Mouse (Mus musculus): Measurements from ENCODE around the gene Ugt1a8. TPM values are rescaled to one million over a fixed set of nuclear protein-coding genes. Genes with fewer than 3 reads are reported as not detected.
A peak's percentile ranks its signal among the peaks of the same experiment; 100 is the strongest.

Ugt1a8 gene
- polyA plus RNA-seq, 1 experiment = not detected

DNA sequence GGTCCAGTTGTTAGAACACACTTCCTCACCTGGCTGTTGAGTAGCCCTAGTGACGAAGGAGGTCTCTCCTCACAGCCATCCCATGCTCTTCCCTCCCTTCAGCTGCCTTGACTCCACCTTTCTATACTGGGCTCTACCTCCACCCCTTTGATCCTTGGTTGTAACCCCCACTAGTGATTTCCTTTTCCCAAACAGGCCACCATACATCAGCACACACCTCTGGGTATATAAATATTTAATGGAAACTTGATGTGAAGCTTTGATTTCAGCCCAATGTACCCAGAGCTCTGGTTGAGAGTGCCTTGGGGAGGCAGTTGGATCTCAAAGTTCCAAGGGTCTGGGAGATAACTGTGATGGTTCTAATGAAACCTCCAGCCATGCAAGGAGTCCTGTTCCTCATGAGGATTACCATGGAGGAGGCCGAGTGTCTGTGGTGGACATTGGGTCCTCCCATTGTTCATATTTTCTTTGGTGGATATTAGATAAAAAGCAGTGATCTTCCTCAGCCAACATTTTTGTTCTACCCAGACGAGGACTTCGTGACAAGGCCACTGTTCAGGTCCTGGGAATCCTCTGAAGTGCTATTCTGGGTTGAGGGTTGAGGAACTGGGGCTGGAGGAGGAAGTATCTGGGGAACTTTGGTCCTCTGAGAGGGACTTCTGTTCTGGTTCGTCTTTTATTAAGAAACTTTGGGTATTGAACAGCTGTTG lies 139.2 kb downstream of the Ugt1a8 start, which contains the start of gene Mroh2a:
Mroh2a (plus strand) TSS at position 317 of the 710 bp plus-strand sequence.
- no peaks in the 10 kb centered on the region for H3K4me1 ChIP-seq (ENCODE audit: control insufficient read depth, insufficient read depth, low read length)
- TF ChIP-seq POLR2A (IDR thresholded peaks at IDR 0.05; ENCODE audit: borderline replicate concordance, extremely low read depth, low read depth, low read length) (no peak), CTCF (IDR thresholded peaks at IDR 0.05; ENCODE audit: insufficient read depth, low read length) (no peak)

DNA sequence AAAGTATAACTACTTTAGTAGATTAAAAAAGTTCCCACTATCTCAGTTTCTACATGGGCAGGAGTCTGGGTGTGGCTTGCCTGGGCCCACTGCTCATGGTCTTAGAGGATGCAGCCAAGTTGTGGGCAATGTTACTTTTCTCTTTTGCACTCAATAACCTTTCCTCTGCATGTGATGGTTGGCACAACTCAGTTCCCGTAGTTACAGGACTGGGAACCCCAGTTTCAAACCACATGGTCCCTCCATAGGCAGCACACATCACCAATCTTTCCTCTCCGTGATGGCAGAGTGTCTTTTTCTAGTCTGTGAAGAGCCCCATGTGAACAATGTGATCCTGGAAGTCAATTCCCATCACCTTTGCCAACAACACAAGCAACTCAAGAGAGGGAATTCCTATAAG lies 139.9 kb downstream of the Ugt1a8 start:
- peak; percentile 11 for DNase-seq
- TF ChIP-seq POLR2A (IDR thresholded peaks at IDR 0.05; ENCODE audit: borderline replicate concordance, extremely low read depth, low read depth, low read length) = no peak
- TF ChIP-seq CTCF (IDR thresholded peaks at IDR 0.05; ENCODE audit: insufficient read depth, low read length) = no peak
- WGBS = 48% methylated on average over 2 of the region's 2 CpGs

More for the DNA sequence above, 139.2 kb downstream of the Ugt1a8 start, which contains the start of gene Mroh2a:
- peak; percentile 14 for DNase-seq
- WGBS = 42% methylated on average over 5 of the region's 5 CpGs
- no peak within 1 kb of the TSS for H3K4me3 ChIP-seq (replicated peaks; ENCODE audit: extremely low read depth, low read depth, low read length)

DNA sequence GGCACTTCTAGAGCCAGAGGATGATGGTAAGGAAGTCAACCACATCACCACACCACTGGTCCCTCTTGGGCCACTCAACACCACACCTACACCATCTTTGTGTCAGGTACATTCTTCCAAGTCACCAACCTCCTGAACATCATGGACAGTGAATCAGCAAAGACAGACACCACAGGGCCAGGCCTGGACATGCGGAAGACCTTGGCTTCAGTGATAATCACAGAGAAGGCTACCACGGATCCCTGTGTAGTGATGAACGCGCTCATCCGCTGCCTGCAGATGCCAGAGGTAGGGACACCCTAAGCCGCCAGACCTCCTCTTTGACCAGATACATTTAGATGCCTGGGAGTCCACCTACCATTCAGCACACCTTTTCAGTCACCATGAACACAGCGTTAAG lies 140.5 kb downstream of the Ugt1a8 start:
- TF ChIP-seq CTCF (IDR thresholded peaks at IDR 0.05; ENCODE audit: insufficient read depth, low read length) = no peak
- no peak for TF ChIP-seq POLR2A (IDR thresholded peaks at IDR 0.05; ENCODE audit: borderline replicate concordance, extremely low read depth, low read depth, low read length)
- H3K4me1 ChIP-seq (ENCODE audit: control insufficient read depth, insufficient read depth, low read length) = no peaks in the 10 kb centered on the region
- peak; percentile 10 for DNase-seq
- no peak overlapping the region for H3K4me3 ChIP-seq (replicated peaks; ENCODE audit: extremely low read depth, low read depth, low read length)
- WGBS = 70% methylated on average over 7 of the region's 7 CpGs

More for the DNA sequence above, 139.9 kb downstream of the Ugt1a8 start:
- no peaks in the 10 kb centered on the region for H3K4me1 ChIP-seq (ENCODE audit: control insufficient read depth, insufficient read depth, low read length)
- H3K4me3 ChIP-seq (replicated peaks; ENCODE audit: extremely low read depth, low read depth, low read length) = no peak overlapping the region

DNA sequence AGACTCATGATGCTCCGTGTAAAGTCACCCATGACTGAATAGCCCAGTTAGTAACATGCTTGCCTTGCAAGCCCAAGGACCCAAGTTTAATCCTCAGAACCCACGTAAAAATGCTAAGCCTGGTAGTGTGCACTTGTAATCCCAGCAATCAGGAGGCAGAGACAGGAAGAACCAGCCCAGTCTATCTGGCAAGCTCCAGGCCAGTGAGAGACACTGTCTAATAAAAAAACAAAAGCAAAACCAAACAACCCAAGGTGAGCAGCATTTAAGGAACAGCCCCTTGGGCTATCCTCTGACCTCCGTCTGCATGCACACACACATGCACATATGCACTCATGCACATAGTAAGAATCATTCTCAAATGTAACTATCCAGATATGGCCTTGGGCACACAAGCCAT lies 142.0 kb downstream of the Ugt1a8 start:
- no peaks in the 10 kb centered on the region for H3K4me1 ChIP-seq (ENCODE audit: control insufficient read depth, insufficient read depth, low read length)
- TF ChIP-seq CTCF (IDR thresholded peaks at IDR 0.05; ENCODE audit: insufficient read depth, low read length) = no peak
- TF ChIP-seq POLR2A (IDR thresholded peaks at IDR 0.05; ENCODE audit: borderline replicate concordance, extremely low read depth, low read depth, low read length) = no peak
- no peak for DNase-seq
- WGBS = 74% methylated on average over 3 of the region's 3 CpGs
- no peak overlapping the region for H3K4me3 ChIP-seq (replicated peaks; ENCODE audit: extremely low read depth, low read depth, low read length)

DNA sequence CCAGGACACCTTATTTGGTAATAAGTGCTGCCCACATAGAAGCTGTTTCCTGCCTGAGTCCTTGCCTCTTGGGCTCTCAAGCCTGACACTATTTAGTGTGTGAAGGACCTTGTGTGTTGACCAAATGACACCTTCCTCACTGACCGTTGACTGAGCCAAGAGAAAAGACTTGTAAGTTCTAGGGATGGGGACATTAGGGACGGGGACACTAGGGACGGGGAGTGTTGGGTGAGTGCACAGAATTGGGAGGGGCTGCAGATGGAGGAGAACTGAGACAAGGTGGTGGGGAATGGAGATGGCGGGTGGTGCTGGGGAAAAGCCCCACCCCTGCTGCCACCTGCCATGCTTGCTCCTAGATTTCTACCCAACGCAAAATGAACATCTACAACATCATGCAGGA lies 142.4 kb downstream of the Ugt1a8 start:
- no peak for TF ChIP-seq POLR2A (IDR thresholded peaks at IDR 0.05; ENCODE audit: borderline replicate concordance, extremely low read depth, low read depth, low read length)
- no peak for TF ChIP-seq CTCF (IDR thresholded peaks at IDR 0.05; ENCODE audit: insufficient read depth, low read length)
- 82% methylated on average over 5 of the region's 5 CpGs for WGBS
- H3K4me3 ChIP-seq (replicated peaks; ENCODE audit: extremely low read depth, low read depth, low read length) = no peak overlapping the region
- DNase-seq = peak; percentile 10
- no peaks in the 10 kb centered on the region for H3K4me1 ChIP-seq (ENCODE audit: control insufficient read depth, insufficient read depth, low read length)

DNA sequence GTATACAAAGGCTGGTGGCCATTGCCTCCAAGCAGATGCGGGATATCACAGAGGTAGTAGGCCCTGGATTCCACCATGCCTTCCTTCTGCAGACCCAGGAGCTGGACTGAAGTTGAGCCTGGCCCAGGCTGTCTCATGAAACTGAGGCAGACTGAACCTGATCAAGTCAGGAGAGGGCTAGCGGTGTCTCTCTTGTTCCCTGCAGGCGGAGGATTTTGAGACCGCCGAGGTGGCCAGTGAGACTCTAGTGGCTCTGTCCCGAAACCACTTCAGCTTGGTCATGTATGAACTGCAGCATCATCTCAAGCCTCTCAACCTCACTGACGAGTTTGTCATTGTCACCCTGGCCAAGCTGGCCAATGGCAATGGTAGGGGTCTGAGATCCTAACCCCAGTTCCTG lies 142.8 kb downstream of the Ugt1a8 start:
- 67% methylated on average over 7 of the region's 7 CpGs for WGBS
- Histone ChIP-seq H3K4me1 (ENCODE audit: control insufficient read depth, insufficient read depth, low read length) (no peaks in the 10 kb centered on the region), H3K4me3 (replicated peaks; ENCODE audit: extremely low read depth, low read depth, low read length) (no peak overlapping the region)
- TF ChIP-seq CTCF (IDR thresholded peaks at IDR 0.05; ENCODE audit: insufficient read depth, low read length) (no peak), POLR2A (IDR thresholded peaks at IDR 0.05; ENCODE audit: borderline replicate concordance, extremely low read depth, low read depth, low read length) (no peak)
- DNase-seq = no peak

DNA sequence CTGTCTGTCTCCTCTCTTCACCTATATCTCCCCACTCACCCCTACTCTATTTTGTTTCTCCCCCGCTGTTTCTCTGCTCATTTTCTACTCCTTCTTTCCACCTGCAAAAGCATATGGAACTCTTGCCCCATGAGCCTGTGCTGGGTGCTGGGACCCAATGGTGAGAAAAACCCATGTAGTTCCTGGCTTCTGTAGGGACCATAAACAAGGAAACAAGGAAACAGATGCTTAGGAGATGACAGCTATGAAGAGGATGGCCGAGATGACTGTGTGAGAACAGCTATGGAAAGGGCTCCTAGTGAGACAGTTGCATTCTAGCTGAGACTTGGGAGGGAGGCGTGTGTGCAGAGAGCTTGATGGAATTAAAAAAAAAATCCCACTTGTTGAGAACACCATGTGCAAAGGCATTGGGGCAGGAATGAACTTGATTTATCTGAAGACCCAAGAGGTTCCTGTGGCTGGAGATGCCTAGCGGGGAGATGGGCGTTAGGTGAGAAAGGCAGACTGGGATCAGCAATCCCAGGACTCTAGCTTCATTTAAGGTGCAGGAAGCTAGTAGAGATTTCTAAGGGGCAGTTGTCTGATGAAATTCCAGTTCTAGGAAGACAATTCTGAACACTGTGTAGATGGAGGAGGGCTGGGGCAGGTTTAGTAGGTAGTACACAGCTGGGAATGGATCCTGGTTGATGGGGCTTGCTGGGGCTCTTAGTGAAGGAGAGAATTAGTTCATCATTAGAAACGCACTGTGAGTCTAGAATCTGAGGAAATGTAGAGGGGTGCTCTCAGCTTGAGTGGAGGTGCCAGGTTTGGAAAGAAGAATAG lies 143.6 kb downstream of the Ugt1a8 start:
- no peak for TF ChIP-seq POLR2A (IDR thresholded peaks at IDR 0.05; ENCODE audit: borderline replicate concordance, extremely low read depth, low read depth, low read length)
- no peak for TF ChIP-seq CTCF (IDR thresholded peaks at IDR 0.05; ENCODE audit: insufficient read depth, low read length)
- no peak overlapping the region for H3K4me3 ChIP-seq (replicated peaks; ENCODE audit: extremely low read depth, low read depth, low read length)
- no peaks in the 10 kb centered on the region for H3K4me1 ChIP-seq (ENCODE audit: control insufficient read depth, insufficient read depth, low read length)
- DNase-seq = no peak
- 69% methylated on average over 6 of the region's 6 CpGs for WGBS

DNA sequence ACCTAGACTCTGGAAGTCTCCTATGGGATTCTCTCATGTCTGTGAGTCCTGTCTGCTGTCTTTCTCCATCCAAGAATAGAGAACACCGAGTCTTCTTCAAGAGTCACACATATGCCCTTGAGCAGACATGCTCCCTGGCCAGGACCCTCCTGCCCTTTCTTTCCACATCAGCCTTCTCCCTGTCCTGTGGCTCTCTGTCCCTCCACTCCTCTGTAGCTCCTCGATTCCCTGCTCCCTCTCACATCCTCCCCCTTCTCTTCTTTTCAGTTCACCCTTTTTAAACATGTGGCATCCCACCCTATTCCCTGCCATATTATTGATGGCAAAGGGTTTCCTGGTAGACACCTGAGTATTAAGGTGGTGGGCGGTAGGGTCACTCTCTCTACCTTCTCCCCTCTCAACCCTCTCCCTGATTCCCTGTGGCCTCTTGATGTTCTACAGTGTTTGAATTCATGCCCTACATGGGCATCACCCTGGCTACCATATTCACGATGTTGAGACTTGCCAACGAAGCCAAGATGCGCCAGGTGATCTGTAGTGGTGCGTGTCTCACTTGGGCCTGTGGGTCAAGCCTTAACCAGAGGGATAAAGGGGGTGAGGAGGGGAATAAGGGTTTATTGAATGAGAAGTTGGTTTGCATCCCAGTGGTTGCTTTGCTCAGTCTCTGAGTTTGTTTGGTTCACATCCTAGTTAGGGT lies 144.3 kb downstream of the Ugt1a8 start:
- WGBS = 63% methylated on average over 7 of the region's 7 CpGs
- peak; percentile 5 for DNase-seq
- TF ChIP-seq CTCF (IDR thresholded peaks at IDR 0.05; ENCODE audit: insufficient read depth, low read length) (no peak), POLR2A (IDR thresholded peaks at IDR 0.05; ENCODE audit: borderline replicate concordance, extremely low read depth, low read depth, low read length) (no peak)
- H3K4me3 ChIP-seq (replicated peaks; ENCODE audit: extremely low read depth, low read depth, low read length) = no peak overlapping the region
- no peaks in the 10 kb centered on the region for H3K4me1 ChIP-seq (ENCODE audit: control insufficient read depth, insufficient read depth, low read length)

DNA sequence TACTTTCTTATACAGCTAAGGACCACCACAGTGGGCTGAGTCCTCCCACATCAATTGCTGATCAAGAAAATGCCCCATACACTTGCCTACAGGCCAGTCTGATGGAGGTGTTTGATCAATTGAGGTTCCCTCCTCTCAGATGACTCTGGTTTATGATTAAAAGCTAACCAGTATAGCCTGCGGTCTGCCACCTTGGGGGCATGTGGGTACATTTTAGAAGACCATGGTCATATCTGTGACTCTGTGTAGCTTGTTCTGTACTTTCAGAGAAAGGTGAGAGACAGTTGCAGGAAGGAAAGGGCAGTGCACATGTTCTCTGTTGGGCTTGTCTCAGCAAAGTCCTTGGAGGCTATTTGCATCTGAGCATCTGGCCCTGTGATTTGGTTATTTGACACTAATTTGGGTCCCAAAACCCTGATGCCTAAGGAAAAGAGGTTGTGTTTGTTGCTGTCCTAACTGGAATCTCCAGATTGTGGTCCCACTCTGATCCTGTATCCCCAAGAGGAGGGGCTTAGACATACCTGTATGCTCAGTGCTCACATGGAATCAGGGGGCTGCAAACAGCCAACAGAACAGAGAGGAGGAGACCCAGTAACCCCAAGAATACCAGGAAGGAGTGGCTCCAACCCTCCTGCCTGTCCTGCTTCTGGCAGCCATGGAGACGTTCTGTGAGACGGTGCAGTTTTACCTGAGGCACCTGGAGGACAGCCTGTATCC lies 145.2 kb downstream of the Ugt1a8 start:
- no peak for TF ChIP-seq POLR2A (IDR thresholded peaks at IDR 0.05; ENCODE audit: borderline replicate concordance, extremely low read depth, low read depth, low read length)
- no peak for TF ChIP-seq CTCF (IDR thresholded peaks at IDR 0.05; ENCODE audit: insufficient read depth, low read length)
- DNase-seq = no peak
- WGBS = 49% methylated on average over 3 of the region's 3 CpGs
- Histone ChIP-seq H3K4me1 (ENCODE audit: control insufficient read depth, insufficient read depth, low read length) (no peaks in the 10 kb centered on the region), H3K4me3 (replicated peaks; ENCODE audit: extremely low read depth, low read depth, low read length) (no peak overlapping the region)
